Mouse (Mus musculus) layer of hippocampus, postnatal 10 days (tissue): Measurements from ENCODE around the gene Apol6. TPM values are rescaled to one million over a fixed set of nuclear protein-coding genes. Genes with fewer than 3 reads are reported as not detected.

Source experiments
- DNase-seq, 2 experiments: peaks; one replicate each; pipeline ENCODE4 v3.0.0; 2021; ENCODE audit warnings: low spot score in 2 of 2
- long read RNA-seq: library from polyadenylated mRNA; stranded (forward); transcript quantifications from one replicate; pipeline ENCODE4 v2.0.0, GENCODE M21; 2023
- total RNA-seq, 2 experiments: library from RNA; stranded (reverse); gene quantifications; 2 replicates each; pipeline ENCODE4 v1.2.3; 2021

Apol6 gene
- total RNA-seq = under 1 TPM in 1 of 2 experiments, not detected in 1; 0.25 TPM
- long read RNA-seq = 0 reads

DNA sequence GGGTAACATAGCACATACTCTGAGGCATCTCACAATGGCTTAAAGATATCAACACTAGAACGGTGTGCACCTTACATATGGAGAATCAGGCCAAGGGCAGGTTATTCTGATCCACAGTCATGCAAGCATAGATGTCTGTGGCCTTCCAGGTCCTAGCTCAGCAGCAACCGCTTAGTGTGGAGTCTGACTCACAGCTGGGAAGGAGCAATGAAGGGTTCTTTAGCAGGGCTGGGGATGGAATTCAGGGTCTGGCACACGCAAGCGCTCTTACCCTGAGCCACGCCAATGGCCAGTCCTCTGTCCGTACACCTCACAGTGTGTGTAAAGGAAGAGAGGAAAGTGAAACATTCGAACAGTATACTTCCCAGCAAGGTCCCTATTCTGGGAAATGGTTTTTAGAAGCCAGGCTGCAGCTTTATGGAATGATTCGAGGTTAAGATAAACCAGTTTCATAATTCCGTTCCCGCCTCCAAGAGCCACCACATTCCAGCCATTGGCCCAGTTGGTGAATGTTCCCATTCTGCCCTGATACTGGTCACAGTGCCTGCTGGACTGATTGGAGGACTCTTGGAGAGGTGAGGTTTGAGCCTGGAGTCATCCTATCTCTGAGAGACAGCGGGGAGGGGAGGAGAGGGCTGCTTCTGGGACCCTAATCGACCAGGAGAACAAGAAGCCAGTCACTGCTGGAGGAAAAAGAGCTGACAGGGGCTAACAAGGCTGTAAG lies at the start of gene Apol6:
TSS of gene Apol6 (plus strand) at position 133 of the 724 bp plus-strand sequence.
- DNase-seq = no peak

DNA sequence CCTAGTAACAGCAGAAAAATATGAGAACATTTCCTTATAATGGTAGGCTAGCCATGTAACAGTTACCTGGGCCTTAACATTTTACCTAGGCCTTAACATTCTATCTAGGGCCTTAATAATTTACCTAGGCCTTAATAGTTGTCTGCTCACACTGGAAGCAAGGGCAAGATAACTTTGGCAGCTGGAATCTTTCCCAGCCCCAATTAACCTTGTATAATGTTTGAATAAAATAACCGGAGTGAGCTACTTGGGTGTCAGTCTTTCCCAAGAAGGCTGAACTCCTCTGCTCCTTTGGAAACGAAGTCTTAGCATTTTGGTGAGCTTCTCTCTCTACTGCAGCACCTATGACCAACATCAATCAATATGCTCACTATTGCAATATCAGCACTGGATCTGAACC lies 46.5 kb upstream of the Apol6 start:
- DNase-seq = no peak

DNA sequence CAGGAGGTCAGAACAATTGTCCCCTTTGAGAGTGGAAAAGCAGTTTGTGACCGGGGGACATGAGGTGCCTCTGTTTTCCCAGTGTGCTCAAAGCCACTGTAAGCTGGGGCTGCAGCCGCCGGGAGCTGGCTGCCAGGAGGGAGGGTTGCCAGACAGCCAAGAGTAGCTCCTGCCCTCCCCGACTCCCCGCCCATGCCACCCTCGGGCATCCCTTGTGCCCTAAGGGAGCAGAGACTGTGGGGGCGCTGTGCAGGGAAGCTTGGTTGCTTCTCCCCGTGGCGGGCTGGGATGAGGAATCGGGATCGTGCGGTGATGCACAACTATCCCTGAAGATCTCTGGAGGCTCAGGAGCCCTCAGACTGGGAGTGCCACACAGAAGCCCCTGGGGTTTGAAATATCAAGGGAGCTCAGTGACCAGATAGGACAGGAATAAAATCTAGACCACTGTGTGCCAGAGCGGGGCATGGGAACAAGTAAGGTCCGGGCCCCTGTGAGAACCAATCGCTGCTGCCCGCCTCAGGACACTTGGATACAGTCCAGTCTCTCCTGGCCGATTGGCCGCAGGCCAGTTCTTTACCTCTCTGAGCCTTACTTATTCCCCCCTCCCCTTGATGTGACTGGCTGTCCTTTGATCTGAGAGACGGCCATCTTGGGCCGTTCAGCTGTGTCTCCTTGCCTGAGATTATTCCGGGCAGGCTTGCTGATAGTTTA lies 45.5 kb upstream of the Apol6 start:
- DNase-seq = peak; percentile 58 to 63

DNA sequence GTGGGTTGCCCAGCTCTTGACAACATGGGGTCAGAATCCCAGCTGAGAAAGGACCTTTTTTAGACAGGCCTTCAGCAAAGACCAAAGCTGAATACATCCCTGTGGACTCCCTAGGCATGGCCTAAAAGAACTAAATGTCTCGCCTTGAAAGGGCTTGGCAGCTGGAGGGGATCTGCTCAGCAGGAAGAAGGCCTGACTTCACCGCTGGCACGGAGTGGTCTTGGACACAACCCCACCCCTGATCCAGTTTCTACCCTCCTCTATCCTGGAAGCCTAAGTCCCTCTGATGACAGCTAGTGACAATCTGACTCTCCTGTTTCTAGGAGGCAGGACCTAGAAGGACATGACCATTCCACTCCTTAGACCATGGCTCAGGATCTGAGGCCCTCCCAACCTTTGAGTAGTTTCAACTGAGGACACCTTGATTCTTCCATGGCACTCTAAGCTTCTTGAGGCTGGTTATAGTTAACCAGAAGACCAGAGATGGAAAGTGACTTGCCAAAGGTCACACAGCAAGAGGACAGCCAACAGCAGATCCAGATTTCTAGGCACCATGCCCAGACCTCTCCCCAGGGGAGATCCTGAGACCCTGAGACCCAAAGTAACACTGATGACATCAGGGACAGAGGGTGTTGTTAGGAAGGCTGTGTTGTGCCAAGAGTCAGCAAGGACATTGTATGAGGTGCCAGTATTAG lies 41.2 kb upstream of the Apol6 start:
- DNase-seq = no peak

DNA sequence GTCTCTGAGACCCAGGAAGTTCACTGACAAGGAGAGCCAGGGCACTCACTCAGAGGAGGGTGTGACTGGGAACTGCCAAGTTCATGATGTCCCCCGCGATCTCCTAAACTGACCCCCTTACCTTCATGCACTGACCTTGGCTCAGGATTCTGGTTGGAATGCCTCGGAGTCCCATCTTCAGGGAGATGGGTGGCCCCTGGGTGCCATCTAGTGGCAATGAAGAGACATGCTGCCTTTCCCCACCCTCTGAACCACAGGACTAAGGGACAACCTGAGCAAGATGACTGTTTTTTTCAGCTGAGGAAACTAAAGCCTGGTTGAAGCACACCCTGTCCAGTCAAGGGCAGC lies 40.7 kb upstream of the Apol6 start:
- peak; percentile 56 to 72 for DNase-seq

DNA sequence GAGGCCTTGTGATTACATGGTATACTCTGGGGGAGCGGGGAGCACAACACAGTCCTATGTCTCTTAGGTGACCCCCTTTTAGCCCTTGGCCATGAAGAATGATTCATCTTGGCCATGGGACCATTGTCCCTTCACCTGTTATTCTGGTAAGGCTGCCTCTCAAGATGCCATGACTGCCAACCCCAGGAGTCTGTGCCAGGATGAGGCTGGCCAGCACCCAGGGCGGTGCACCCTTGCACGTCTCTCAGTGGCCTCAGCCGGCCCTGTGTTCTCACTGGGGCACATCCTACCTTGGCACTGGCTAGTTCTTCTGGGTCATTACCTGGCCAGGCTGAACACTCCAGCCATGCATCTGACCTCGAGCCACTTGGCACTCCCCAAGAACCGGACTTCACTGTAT lies 35.7 kb upstream of the Apol6 start:
- DNase-seq = no peak

DNA sequence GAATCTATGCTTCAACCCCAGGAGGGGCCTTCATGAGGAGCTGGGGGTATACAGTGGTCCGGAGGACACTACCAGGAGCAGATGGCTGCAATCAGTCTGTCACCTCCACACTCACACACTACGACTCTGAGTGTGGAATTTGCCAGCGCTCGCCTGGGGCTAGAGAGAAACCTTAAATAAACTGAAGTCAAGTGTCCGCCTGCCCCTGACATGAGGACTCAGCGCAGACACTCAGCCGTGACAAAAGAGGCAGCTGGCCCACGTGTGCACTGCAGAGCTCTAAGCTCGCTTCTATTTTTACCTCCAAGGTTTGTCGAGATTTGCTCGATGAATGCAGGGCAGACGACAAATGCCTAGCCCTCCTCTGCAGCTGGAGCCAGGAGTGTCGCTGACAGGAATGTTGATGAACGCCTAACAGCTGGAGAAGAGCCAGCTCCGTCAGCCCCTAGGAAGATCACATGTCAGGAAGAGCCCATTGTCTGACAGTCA lies 30.7 kb upstream of the Apol6 start:
- no peak for DNase-seq

DNA sequence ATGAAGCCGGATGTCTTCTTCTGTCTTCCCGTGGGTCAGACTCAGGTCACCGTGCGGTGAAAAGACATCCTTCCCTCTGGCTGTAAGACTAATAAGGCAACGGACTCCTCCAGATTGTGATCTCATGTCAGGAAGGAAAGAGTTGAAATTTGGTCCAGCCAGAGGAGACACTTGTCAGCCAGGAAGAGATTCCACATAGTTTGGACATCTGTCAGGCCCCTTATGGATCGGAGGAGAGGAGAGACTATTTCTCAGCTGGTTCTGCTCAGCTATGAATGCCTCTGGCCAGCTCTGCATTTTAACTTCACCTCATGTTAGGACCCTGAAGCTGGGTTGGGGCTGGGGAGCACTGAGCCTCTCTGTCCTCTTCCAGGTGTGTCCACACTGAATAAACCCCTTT lies 30.1 kb upstream of the Apol6 start:
- no peak for DNase-seq

DNA sequence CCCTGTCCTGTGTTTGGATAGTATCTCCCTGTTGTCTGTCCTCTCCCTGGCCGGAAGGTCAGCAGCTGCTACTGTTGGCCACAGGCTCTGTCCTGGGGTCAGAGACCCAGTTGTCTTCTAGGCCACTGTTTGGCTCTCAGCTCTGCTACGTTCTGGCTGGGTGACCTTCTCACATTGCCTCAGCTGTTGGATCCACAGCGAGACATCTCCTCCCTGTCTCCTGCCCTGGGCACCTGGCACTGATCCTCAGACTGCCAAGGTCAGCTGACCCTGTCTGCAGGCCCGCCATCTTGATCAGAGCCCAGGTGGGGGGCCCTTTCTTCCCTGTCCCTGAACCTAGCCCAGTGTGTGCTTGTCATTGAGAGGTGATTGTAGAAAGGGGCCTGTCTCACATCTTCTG lies 29.5 kb upstream of the Apol6 start:
- DNase-seq = no peak

DNA sequence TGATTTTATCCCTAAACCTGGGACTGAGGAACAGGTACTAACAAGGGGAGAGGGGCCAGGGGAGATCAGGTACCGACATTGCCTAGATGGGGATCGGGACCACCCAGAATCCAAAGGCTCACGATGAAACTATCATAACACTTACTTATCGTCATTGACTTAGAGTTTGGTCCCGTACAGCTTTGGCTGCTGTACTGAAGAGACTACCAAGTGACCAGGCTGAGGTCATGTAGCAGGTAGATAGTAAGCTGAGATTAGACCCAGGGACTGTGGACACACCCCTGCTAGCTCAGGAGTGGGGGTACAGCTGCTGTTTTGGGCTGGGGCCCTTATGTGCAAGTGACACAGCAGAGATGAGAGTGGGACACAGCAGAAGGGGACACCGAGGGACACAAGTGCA lies 28.0 kb upstream of the Apol6 start:
- no peak for DNase-seq

DNA sequence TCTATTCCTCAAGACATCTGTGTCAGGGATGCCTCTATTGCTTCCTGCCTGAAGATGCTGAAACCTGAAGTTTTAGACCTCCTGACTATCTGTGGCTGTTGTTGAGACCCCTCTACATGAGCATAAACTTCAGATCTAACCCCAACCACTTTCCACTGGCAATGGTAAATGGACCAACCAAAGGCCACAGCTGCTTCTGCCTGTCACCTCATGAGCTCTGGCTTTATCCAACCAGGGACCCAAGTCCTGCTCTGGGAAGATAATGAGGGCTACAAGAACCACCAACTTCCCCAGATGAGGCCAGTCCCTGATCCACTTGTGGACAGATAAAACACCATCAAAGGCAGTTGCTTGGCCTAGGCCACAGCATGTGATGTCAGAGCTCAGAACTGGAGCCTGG lies 26.6 kb upstream of the Apol6 start:
- no peak for DNase-seq

DNA sequence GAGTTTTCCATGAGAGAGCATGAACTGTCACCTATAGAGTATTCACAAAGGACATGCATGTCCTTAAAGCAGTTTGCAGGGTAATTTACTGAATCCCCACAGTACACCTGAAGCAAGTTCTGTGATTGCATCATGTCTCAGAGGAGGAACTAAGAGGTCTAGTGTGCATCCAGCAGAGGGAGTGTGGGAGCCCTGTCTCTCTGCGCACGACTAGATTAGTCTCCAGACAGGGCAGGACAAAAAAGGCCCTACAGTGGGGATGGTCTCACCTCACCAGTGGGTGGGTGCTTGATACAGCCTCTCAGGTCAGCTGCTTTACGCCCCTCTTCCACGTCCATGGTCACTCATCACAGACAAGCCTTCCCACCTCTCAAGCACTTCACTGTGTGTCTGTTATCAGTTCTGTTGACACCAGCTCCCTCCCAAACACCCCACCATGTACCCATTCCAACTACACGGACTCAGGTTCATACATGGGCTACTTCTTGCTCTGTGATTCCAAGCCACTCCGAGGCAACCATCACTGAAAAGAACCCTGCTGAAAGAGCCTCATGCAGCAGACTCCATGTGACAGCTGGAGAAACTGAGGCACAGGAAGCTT lies 25.7 kb upstream of the Apol6 start:
- peak in 1 of 2 experiments; percentile 40 for DNase-seq

DNA sequence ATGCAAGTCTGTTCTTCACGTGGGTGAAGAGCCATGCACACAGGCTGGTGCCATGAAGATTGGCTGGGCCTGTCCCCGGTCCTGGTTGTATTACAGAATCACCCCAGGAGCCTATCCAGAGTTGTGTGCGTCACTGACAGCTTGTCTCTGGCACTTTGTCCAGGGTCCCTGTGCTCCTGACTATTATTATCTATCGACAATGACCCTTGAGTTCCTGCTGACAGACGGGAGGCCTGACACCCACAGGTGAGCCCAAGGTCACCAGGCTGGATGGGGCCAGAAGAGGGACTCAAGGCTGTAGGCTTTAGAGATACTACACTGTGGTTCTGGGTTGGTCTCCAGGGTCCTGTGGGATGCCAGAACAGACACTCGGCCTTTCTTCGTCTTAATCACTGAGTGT lies 25.0 kb upstream of the Apol6 start:
- no peak for DNase-seq

DNA sequence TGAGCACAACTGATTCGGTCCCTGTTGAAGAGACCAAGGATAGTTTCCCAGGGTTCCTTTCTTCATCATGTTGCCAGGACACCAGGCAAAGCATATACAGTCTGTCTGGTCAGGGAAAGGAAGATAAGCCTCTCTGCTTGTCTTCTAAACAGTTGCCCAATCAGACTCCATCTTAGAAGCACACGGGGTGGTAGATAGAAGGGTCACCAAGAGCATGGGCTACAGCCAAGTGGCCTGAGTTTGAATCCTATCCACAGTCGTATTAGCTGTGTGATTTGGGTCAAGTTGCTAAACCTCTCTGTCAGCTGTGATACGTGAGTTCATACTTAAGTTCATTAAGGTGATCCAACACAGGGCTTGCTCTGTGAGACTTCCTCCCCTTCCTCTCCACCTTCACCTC lies 24.4 kb upstream of the Apol6 start:
- DNase-seq = no peak

DNA sequence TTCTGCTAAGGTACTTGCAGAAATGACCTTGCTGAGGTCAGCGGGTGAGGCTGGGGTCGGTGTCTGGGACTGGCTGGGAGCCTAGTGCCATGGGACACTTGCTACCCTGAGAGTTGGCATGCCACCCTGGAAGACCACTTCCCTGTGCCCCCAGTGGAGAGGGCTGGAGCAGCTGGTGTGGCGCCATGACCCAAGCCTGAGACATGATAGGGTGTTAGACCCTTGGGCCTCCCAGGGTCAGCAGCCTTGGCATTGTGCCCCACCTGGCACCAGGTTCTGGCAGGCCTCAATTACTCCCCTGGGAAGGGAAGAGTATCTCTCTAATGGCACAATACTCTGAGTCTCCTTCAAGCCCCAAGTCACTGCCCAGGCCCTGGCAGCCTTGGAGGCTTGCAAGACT lies 23.5 kb upstream of the Apol6 start:
- no peak for DNase-seq

DNA sequence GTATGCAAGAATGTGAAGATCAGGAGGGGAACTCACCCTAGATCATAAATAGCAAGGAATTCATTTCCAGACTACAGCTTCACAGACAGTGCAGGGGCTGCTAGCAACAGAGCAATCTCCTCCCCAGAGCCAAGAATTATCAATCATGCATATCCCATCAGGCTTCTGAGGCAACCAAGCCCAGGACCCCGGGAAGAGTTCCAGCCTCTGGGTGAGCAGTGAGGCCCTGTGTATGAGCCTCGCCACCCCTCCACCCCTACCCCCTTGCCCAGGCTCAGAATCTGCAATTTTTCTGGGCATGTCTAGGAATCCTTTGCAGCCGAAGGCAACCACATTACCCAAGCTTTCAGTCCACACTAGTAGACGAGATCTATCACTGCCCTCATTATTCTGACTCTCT lies 22.7 kb upstream of the Apol6 start:
- DNase-seq = no peak

DNA sequence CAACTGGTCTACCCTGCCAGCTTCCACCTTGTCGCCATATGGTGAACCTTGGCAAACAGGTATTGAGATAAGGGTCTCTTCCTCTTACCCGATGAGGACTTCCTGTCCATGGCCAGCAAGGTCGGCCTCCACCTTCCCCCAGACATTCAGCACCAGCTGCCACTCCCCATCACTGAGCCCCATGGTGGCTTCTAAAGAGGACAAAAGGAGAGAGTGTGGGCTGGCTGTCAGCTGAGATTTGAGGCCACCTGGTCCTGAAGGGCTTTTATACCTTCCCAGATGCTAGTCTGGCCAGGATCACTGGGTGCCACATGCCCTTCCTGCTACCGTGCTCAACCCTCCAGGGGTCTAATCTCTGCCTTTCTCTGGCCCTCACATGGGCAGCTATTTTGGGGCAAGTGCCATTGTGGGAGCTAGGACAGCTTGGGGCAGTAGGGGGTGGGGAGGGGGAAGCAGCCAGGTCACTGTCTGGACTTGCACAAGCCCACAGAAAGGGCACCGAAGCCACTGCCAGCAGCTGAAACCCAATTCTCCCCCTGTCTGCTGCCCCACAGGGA lies 22.1 kb upstream of the Apol6 start:
- no peak for DNase-seq

DNA sequence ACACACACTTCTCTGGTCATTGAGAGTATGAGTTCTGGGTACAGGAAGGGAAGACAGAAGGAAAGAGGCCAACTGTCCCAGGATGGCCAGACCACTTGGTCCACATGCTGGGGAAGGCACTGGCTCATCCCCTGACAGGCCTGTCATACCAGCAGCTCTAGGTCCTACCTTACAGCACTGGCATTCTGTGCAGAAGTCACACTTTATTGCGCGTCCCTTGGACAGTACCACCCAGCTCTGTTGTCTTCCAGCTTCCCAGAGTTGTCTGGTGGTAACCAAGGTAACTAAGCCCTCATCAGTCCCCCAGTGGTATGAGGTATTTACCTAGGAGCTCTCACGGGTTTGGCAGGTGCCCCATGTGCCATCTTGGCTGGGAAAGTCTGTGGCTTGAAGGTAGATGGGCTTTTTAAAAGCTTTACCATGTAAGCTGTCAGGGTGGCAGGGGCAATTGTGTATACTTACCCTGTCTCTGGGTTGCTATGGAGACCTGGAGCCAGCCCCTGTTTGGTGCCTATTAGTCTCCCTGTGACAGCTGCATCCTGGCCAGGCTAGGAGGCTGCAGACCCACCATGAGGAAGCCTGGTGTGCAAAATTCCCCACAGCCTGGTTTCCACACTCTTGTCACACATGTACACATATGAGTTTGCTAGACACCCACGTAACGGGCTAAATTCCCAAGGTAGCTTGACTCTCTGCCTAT lies 18.5 kb upstream of the Apol6 start:
- no peak for DNase-seq

DNA sequence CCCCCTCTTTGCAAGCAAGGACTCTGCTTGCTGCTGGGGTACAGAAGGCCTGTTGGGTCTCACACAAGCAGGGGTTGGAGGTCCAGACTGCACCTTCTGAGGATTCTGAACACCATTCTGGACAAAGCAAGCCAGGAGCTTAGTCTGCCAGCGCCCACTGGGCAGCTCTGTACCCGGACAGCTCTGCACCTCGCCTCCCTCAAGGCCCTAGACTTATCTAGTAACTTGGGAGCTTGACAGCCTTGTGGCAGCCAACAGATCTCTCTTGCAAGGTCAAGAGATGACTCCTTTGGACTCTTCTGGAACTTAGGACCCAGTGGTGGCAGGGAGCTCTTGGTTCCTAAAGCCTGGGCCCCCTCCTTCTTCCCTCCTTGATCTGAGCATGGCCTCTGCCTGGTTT lies 17.4 kb upstream of the Apol6 start:
- DNase-seq = no peak

DNA sequence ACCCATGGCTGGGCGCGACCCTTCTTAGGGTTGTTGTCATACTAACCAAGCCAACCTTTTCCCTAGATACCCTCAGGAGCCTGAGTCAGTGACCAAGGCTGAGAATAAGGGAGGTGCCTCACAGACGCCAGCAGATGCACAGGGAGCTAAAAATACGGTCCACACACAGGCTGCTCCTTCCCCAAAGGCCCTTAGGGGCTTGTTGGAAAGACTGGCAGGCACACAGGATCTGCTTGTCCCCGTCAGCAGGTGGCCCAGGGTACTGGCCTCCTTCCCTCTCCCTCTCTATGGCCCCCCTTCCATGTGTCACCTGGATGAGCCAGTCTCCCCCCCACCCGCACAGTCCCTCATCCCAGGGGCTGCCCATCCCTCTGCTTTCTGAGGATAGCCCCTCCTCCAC lies 16.9 kb upstream of the Apol6 start:
- no peak for DNase-seq
